Mouse (Mus musculus): ENCODE data around the gene Elfn1.

DNA sequence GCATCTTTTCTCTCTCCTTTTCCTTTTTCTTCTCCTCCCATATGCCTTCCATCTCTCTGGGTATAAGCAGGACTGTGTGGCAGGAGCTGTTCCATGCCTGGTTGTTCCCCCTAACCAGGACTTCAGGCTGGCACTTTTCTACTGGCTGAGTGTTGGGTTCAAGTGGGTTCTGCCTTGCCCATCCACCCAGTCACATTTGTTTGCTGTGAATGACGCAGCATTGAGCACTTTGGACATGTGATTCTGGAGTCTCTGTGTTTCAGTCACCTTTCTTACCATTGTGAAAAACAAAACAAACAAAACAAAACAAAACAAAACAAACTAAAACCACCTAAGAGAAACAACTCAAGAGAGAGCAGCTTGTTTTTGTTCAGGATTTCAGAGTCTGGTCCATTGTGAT, 36.2 kb upstream of the Elfn1 start:
- TF ChIP-seq GATA1 (IDR thresholded peaks at IDR 0.05; ENCODE audit: borderline replicate concordance, low read length) (no peak), CTCF (IDR thresholded peaks at IDR 0.05; ENCODE audit: low read depth, low read length) (no peak), TAL1 (conservative IDR thresholded peaks at IDR 0.05; ENCODE audit: low read depth, low read length) (no peak), POLR2AphosphoS5 (IDR thresholded peaks at IDR 0.05; ENCODE audit: insufficient replicate concordance, low read depth, low read length) (no peak)
